Mouse (Mus musculus) mesoderm, embryonic 11.5 days (tissue): ENCODE results near the gene Hes5.

Source experiments
- DNase-seq: peaks from one replicate; pipeline ENCODE4 v3.0.0-alpha.2; 2012; ENCODE audit warnings: low read depth, low spot score

Hes5 gene

GRCm38 (mm10) chr4:155011312-155012025 lies 50.7 kb downstream of the Hes5 start:
- DNase-seq = no peak
